Mouse (Mus musculus) liver, postnatal 0 days (tissue): Measurements from ENCODE around the gene 2010300C02Rik. TPM values are rescaled to one million over a fixed set of nuclear protein-coding genes. Genes with fewer than 3 reads are reported as not detected.
"Not testable (repeated sequence)": the region's sequence is repeated elsewhere in the genome, so short reads cannot be mapped to it uniquely, and the experiment has no call there.

Source experiments
- ATAC-seq: fragments of 200-750 bp; cut with Nextera tagmentation; 2 replicates; pipeline ENCODE4 v1.8.0; 2017; ENCODE audit warnings: mild to moderate bottlenecking, moderate library complexity
- DNase-seq: peaks from one replicate; pipeline ENCODE4 v3.0.0-alpha.2; 2016
- H3K27ac ChIP-seq: fragments of 300-500 bp; sonication (generic); 2 replicates; pipeline ENCODE4 v1.5.1; 2014; ENCODE audit warnings: antibody characterized with exemption, moderate library complexity, mild to moderate bottlenecking, low read depth
- H3K27me3 ChIP-seq: fragments of 300-500 bp; sonication (generic); 2 replicates; pipeline ENCODE4 v1.6.1; 2014; ENCODE audit warnings: low read length, control low read depth, mixed read lengths; ENCODE audit not compliant: insufficient read depth
- H3K36me3 ChIP-seq: fragments of 300-500 bp; sonication (generic); replicated peaks from 2 replicates; pipeline ENCODE4 v1.6.1; 2014; ENCODE audit warnings: mild to moderate bottlenecking, control low read depth, low read length, moderate library complexity, mixed read lengths; ENCODE audit not compliant: insufficient read depth
- H3K4me1 ChIP-seq: fragments of 300-500 bp; sonication (generic); 2 replicates; pipeline ENCODE4 v1.6.1; 2014; ENCODE audit warnings: antibody characterized with exemption, mild to moderate bottlenecking, control low read depth; ENCODE audit not compliant: insufficient read depth
- H3K4me2 ChIP-seq: fragments of 300-500 bp; sonication (generic); 2 replicates; pipeline ENCODE4 v1.6.1; 2014; ENCODE audit warnings: low read depth, mild to moderate bottlenecking, low read length, moderate library complexity, mixed read lengths
- H3K4me3 ChIP-seq: fragments of 300-500 bp; sonication (generic); 2 replicates; pipeline ENCODE4 v1.5.1; 2014; ENCODE audit warnings: low read depth, low read length
- H3K9ac ChIP-seq: fragments of 300-500 bp; sonication (generic); replicated peaks from 2 replicates; pipeline ENCODE4 v1.6.1; 2014; ENCODE audit warnings: mild to moderate bottlenecking, moderate library complexity
- H3K9me3 ChIP-seq: fragments of 300-500 bp; sonication (generic); 2 replicates; pipeline ENCODE4 v1.6.1; 2016; ENCODE audit warnings: mild to moderate bottlenecking, control low read depth, low read length, mixed read lengths
- CTCF ChIP-seq: sonication (generic); IDR thresholded peaks from 2 replicates; pipeline ENCODE4 v1.5.1; 2016; ENCODE audit warnings: antibody characterized with exemption, low read depth
- EP300 ChIP-seq: IDR thresholded peaks from 2 replicates; pipeline ENCODE4 v1.6.1; 2016; ENCODE audit warnings: antibody characterized with exemption, low read depth, mild to moderate bottlenecking
- WGBS: fragments of 180-500 bp; shearing (Covaris S2); extraction: QIAGEN DNeasy Blood & Tissue Kit; methylation state at CpG from one replicate; pipeline ENCODE4 v1.1.7; 2014; ENCODE audit not compliant: insufficient replicate concordance; 5-methylcytosine and 5-hydroxymethylcytosine counted together
- polyA plus RNA-seq: library from polyadenylated mRNA; unstranded; fragments of >200 nt; fragmentation: Nextera tagmentation; extraction: Ambion mirVana; gene quantifications from 2 replicates; pipeline ENCODE4 v1.2.1, GENCODE M21; 2015

The 2010300C02Rik gene
- polyA plus RNA-seq, 1 experiment from 2014 or later = 0.20 TPM

DNA sequence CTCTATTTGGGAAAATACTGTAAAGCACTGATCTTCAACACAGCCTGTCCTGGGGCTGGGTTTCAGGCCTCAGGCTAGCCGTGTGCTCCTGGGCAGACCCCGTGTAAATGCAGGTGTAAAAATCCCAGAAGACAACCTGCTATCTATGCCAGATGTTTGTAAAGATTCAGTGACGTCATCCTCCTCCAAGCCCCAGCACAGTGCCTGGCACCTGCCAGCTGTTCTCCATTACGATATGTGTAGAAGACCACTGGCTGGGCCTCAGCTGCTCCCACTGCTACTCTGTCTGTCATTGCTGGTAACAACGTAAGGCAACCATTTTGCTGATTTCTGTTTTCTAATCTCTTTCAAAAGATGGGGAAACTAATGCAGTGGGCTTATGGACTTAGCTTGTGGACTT lies 102.8 kb downstream of the 2010300C02Rik start:
- no peak overlapping the region for H3K27ac ChIP-seq
- WGBS = 78% methylated on average over 5 of the region's 5 CpGs
- no peak overlapping the region for H3K4me2 ChIP-seq
- TF ChIP-seq CTCF = no peak
- TF ChIP-seq EP300 = no peak
- H3K9me3 ChIP-seq = no peaks in the 10 kb centered on the region
- no peaks in the 10 kb centered on the region for H3K36me3 ChIP-seq
- H3K27me3 ChIP-seq = no peaks in the 10 kb centered on the region
- no peak overlapping the region for H3K9ac ChIP-seq
- no peak for DNase-seq
- ATAC-seq = no peak
- H3K4me1 ChIP-seq = 0 out of 2 replicates have a peak, but pooled peaks cover 6% of the 10 kb centered on the region
- no peak overlapping the region for H3K4me3 ChIP-seq

DNA sequence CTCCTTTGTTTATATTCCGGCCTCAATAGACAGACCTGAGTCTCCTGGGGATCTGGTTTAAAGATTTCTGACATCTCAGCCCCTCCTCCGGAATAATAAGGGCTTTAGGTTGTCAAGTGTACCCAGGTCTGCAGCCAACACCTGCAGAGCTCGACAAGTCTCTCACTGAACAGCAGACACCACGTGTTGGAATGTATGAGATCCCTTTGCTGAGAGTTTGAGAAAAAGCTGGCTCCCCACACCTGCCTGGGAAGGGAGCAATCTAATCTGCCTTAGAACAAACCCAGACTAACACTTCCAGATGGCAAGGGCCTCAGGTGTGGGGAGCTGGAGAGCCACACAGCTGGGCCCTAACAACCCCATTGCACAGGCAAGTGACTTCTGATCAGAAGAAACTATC lies 103.3 kb downstream of the 2010300C02Rik start:
- WGBS = 48% methylated on average over 4 of the region's 4 CpGs
- TF ChIP-seq CTCF = no peak
- TF ChIP-seq EP300 = no peak
- H3K4me1 ChIP-seq = 0 out of 2 replicates have a peak, but pooled peaks cover 6% of the 10 kb centered on the region

DNA sequence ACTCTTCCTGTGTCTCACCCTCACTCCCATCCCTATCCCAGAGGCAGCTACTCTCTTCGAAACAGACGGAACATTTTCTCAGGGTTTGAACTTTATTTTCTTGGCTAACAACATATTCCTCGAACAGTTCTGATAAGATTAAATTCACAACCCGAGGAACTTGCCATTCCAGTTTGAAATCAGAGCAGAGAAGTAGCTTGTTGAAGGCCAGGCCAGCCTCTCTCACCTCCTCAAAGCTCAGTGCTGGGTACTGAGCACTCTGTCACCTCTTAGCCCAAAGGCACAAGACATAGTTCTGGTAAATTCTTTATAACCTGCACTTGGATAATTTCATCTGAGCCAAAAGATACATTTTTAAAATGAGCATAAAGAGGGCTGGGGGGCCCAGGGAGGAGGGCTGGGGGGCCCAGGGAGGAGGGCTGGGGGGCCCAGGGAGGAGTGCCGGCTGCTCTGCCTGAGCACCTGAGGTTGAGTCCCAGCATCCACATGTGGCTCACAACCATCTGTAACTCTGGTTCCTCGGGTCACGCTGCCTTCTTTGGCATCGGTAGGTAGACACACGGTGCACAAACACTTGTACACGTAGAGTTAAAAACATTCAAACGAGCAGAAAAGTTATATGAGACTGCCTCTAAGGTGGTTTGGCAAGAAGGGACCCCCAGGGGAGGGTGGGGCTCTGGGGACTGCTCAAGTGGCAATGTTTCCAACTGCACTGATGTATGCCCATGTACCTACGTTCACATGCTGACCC lies 104.4 kb downstream of the 2010300C02Rik start:
- TF ChIP-seq CTCF = no peak
- TF ChIP-seq EP300 = no peak
- Histone ChIP-seq H3K9me3 (no peaks in the 10 kb centered on the region), H3K4me3 (no peak overlapping the region), H3K4me1 (0 out of 2 replicates have a peak, but pooled peaks cover 6% of the 10 kb centered on the region), H3K4me2 (no peak overlapping the region), H3K9ac (no peak overlapping the region), H3K27ac (no peak overlapping the region), H3K36me3 (no peaks in the 10 kb centered on the region), H3K27me3 (no peaks in the 10 kb centered on the region)
- no peak for ATAC-seq
- no peak for DNase-seq
- 66% methylated on average over 12 of the region's 12 CpGs for WGBS

More for the DNA sequence above, 103.3 kb downstream of the 2010300C02Rik start:
- no peak for DNase-seq
- Histone ChIP-seq H3K4me2 (no peak overlapping the region), H3K9ac (no peak overlapping the region), H3K27me3 (no peaks in the 10 kb centered on the region), H3K36me3 (no peaks in the 10 kb centered on the region), H3K27ac (no peak overlapping the region), H3K9me3 (no peaks in the 10 kb centered on the region), H3K4me3 (no peak overlapping the region)
- ATAC-seq = no peak

DNA sequence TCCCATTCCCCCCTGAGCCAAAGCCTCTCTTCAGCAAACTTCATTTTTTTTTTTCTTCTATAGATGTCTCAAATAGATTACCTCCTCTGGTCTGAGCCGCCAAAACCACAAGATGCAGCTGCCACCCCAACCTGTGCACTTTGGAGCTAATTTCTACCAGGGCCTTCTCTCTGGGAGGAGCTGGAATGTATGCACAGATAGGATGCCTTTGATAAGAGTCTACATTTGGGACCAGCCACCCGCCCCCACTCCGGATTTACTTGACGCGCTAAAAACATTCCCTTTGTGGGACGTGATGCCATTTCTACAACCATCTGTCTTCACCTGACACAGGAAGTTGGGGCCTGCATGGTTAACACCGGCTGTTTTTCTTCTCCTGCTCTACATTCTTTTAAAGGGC lies 105.0 kb downstream of the 2010300C02Rik start:
- DNase-seq (no peak), ATAC-seq (no peak)
- Histone ChIP-seq H3K36me3 (no peaks in the 10 kb centered on the region), H3K4me2 (no peak overlapping the region), H3K4me1 (0 out of 2 replicates have a peak, but pooled peaks cover 6% of the 10 kb centered on the region), H3K9me3 (no peaks in the 10 kb centered on the region), H3K9ac (no peak overlapping the region), H3K27ac (no peak overlapping the region), H3K4me3 (no peak overlapping the region), H3K27me3 (no peaks in the 10 kb centered on the region)
- 31% methylated on average over 7 of the region's 7 CpGs for WGBS
- TF ChIP-seq EP300 (no peak), CTCF (no peak)

DNA sequence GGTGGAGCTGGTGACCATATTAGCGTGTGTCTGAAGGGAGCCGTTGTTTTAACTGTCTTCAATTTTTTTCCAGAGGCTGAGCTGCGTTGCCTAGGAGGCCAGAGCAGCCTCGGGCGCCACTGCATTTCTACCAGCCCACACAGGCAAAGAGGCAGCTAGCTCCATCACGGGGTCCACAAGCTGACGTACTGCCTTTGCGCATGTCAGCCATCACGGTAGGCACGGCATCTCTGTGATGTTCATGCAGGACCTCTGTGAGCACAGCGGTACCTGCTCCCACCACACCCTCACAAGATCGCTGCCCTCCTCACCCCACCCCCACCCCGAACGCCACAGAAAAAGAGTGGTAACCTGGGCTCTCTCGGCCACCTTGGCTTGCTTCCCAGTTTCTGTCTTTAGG lies 105.8 kb downstream of the 2010300C02Rik start:
- TF ChIP-seq EP300 (no peak), CTCF (no peak)
- Histone ChIP-seq H3K27me3 (no peaks in the 10 kb centered on the region), H3K9ac (no peak overlapping the region), H3K27ac (no peak overlapping the region), H3K4me3 (no peak overlapping the region), H3K9me3 (no peaks in the 10 kb centered on the region), H3K4me2 (no peak overlapping the region), H3K36me3 (no peaks in the 10 kb centered on the region), H3K4me1 (0 out of 2 replicates have a peak, but pooled peaks cover 6% of the 10 kb centered on the region)
- ATAC-seq = no peak
- WGBS = 71% methylated on average over 15 of the region's 15 CpGs
- DNase-seq = no peak

DNA sequence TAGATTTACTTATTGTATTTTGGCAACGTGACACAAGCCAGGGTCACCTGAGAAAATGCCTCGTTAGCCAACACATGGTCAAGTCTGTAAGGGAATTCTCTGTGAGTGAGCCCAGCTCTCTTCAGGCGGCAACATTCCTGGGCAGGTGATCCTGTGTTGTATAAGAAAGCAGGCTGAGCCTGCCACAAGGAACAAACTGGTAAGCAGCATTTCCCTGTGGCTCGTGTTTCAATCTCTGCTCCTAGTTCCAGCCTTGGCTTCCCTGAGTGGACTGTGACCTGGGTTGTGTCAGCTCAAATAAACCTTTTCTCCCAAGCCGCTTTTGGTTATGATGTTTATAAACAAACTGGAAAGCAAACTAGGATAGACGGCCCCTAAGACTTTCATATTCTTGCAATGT lies 108.9 kb downstream of the 2010300C02Rik start:
- Histone ChIP-seq H3K27ac (no peak overlapping the region), H3K4me2 (no peak overlapping the region), H3K27me3 (no peaks in the 10 kb centered on the region), H3K36me3 (no peaks in the 10 kb centered on the region), H3K4me1 (no peaks in the 10 kb centered on the region), H3K9me3 (no peaks in the 10 kb centered on the region), H3K9ac (no peak overlapping the region), H3K4me3 (no peak overlapping the region)
- WGBS = 66% methylated on average over 6 of the region's 6 CpGs
- DNase-seq (no peak), ATAC-seq (no peak)
- no peak for TF ChIP-seq EP300

DNA sequence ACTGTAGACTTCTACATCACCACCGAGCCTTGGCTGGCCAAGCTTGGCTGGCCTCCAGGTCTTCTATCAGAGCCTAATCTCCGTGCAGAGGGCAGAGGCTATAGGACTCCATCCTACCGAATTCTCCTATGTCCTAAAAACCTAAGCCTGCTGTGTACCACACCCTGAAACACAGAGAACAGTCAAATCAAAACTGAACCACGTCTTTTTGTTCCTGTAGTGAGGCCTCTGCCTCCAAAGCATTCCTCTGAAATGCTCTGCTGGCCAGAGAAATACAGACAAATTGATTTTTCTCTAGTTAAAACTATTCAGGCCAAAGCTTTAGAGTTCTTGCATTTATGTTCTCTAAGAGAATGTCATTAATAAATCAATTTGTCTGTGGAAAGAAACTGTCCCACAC lies 109.6 kb downstream of the 2010300C02Rik start:
- Histone ChIP-seq H3K4me2 (no peak overlapping the region), H3K27me3 (no peaks in the 10 kb centered on the region), H3K9me3 (no peaks in the 10 kb centered on the region), H3K4me3 (no peak overlapping the region), H3K9ac (no peak overlapping the region), H3K27ac (no peak overlapping the region), H3K4me1 (no peaks in the 10 kb centered on the region), H3K36me3 (no peaks in the 10 kb centered on the region)
- WGBS = 56% methylated on average over 4 of the region's 4 CpGs
- ATAC-seq (no peak), DNase-seq (no peak)
- TF ChIP-seq EP300 (no peak), CTCF (no peak)

DNA sequence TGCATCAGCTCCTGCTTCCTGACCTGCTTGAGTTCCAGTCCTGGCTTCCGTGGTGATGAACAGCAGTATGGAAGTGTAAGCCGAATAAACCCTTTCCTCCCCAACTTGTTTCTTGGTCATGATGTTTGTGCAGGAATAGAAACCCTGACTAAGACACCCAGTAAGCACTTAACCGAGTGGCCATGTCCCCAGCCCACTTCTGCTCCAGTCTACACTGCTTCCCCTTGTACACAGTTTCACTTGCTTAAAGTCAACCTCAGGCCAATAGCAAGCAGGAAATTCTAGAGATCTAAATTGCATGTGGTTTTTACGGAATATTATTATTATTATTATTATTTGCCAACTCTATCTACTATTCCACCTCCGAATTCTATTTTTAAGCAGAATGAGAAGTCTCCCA lies 114.2 kb downstream of the 2010300C02Rik start:
- H3K36me3 ChIP-seq, H3K4me3 ChIP-seq, H3K9me3 ChIP-seq, ATAC-seq, H3K4me2 ChIP-seq, H3K27me3 ChIP-seq, H3K9ac ChIP-seq, H3K4me1 ChIP-seq, DNase-seq, H3K27ac ChIP-seq: not testable (repeated sequence)
- WGBS = 67% methylated on average over 3 of the region's 5 CpGs
